Mouse (Mus musculus) ES-E14 (cell line): ENCODE results near the gene Adam22. TPM values are rescaled to one million over a fixed set of nuclear protein-coding genes. Genes with fewer than 3 reads are reported as not detected.

ENCODE experiments used
- DNase-seq: peaks from one replicate; pipeline ENCODE4 v3.0.0-alpha.2; 2013; ENCODE audit warnings: low read depth, low spot score
- H3K27ac ChIP-seq: 2 replicates; pipeline ENCODE4 v1.5.1; 2012; ENCODE audit warnings: low read depth, mild to moderate bottlenecking, low read length, moderate library complexity, mixed read lengths; ENCODE audit not compliant: poor library complexity, insufficient read depth, severe bottlenecking
- H3K36me3 ChIP-seq: 2 replicates; pipeline ENCODE4 v1.6.1; 2012; ENCODE audit warnings: mild to moderate bottlenecking, low read length, moderate library complexity, mixed read lengths; ENCODE audit not compliant: control insufficient read depth, poor library complexity, insufficient read depth, severe bottlenecking
- H3K4me1 ChIP-seq, 2 experiments: fragments of 150-350 bp in 1 of 2; sonication (generic) in 1 of 2; 2 replicates each; pipeline ENCODE4 v1.6.1; 2012; ENCODE audit warnings: low read length in 2 of 2, mild to moderate bottlenecking in 1 of 2, mixed read lengths in 1 of 2; ENCODE audit not compliant: control insufficient read depth in 2 of 2, insufficient read depth in 2 of 2, poor library complexity in 1 of 2
- H3K4me3 ChIP-seq, 2 experiments: fragments of 150-350 bp in 1 of 2; sonication (generic) in 1 of 2; 2 replicates each; pipeline ENCODE4 v1.5.1; 2012; ENCODE audit warnings: low read length in 2 of 2, low read depth in 1 of 2, mild to moderate bottlenecking in 1 of 2, mixed read lengths in 1 of 2; ENCODE audit not compliant: insufficient read depth in 1 of 2, poor library complexity in 1 of 2, severe bottlenecking in 1 of 2
- H3K9ac ChIP-seq: 2 replicates; pipeline ENCODE4 v1.6.1; 2012; ENCODE audit warnings: low read depth, mild to moderate bottlenecking, low read length, mixed read lengths; ENCODE audit not compliant: poor library complexity, insufficient read depth, severe bottlenecking
- H3K9me3 ChIP-seq: fragments of 150-350 bp; sonication (generic); 2 replicates; pipeline ENCODE4 v1.6.1; 2012; ENCODE audit warnings: low read depth, mild to moderate bottlenecking, low read length; ENCODE audit not compliant: control insufficient read depth, insufficient read depth
- CHD2 ChIP-seq: IDR thresholded peaks from 2 replicates; pipeline ENCODE4 v1.6.1; 2014; ENCODE audit warnings: mild to moderate bottlenecking, low read depth, low read length, inconsistent platforms
- HCFC1 ChIP-seq: IDR thresholded peaks from 2 replicates; pipeline ENCODE4 v1.6.1; 2012; ENCODE audit warnings: low read length, inconsistent platforms, borderline replicate concordance; ENCODE audit not compliant: insufficient read depth
- MAFK ChIP-seq: IDR thresholded peaks from 2 replicates; pipeline ENCODE4 v1.6.1; 2014; ENCODE audit warnings: mild to moderate bottlenecking, low read depth, low read length, inconsistent platforms; ENCODE audit not compliant: insufficient read depth
- ZC3H11A ChIP-seq: IDR thresholded peaks from 2 replicates; pipeline ENCODE4 v1.6.1; 2012; ENCODE audit warnings: low read depth, mild to moderate bottlenecking, inconsistent platforms, low read length, borderline replicate concordance
- ZNF384 ChIP-seq: IDR thresholded peaks from 2 replicates; pipeline ENCODE4 v1.6.1; 2012; ENCODE audit warnings: low read depth, low read length, inconsistent platforms
- in situ Hi-C, 2 experiments: fragments of 600-800 bp; cut with MboI; formaldehyde crosslinking; loops; one replicate each; pipeline ENCODE4 v1.15.1; 2025; ENCODE audit warnings: low sequenced_read_pairs in 2 of 2, inconsistent platforms in 1 of 2; ENCODE audit not compliant: unreplicated experiment in 2 of 2
- total RNA-seq: library from RNA; depleted of rRNA; stranded (reverse); fragments of 300-350 nt; gene quantifications from 2 replicates; pipeline ENCODE4 v1.2.3, GENCODE M21; 2012

Gene Adam22
- total RNA-seq, 1 experiment = 11.5 TPM

DNA sequence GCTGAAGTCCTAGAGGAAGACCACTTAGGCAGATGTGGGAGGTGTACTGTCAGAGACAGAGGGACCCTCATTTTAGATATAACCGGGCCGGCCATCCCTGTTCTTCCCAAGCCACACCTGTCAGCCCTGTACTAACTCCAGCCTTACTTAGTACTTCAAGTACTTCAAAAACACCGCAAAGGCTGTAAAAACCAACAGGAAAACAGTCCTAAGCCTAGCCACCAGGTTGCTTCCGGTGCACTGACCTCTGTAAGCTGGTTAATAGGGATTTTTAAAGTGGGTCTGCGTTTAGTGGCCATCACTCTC lies 311.0 kb downstream of the Adam22 start:
- peaks cover 2% of the 10 kb centered on the region; the same call in 1 of the 2 replicates for H3K36me3 ChIP-seq
- H3K27ac ChIP-seq = no peak overlapping the region
- DNase-seq = no peak
- no peak overlapping the region for H3K9ac ChIP-seq
- no peak for TF ChIP-seq HCFC1
- no peak for TF ChIP-seq ZNF384
- no peak for TF ChIP-seq MAFK
- TF ChIP-seq CHD2 = no peak
- TF ChIP-seq ZC3H11A = no peak
- peak overlapping the region; percentile 77 to 80 for H3K4me3 ChIP-seq
- no peaks in the 10 kb centered on the region for H3K9me3 ChIP-seq
- peaks cover 0 to 5% of the 10 kb centered on the region in 2 experiments; a peak in 2 of 4 replicates for H3K4me1 ChIP-seq
- in situ Hi-C loops = no loop called here

DNA sequence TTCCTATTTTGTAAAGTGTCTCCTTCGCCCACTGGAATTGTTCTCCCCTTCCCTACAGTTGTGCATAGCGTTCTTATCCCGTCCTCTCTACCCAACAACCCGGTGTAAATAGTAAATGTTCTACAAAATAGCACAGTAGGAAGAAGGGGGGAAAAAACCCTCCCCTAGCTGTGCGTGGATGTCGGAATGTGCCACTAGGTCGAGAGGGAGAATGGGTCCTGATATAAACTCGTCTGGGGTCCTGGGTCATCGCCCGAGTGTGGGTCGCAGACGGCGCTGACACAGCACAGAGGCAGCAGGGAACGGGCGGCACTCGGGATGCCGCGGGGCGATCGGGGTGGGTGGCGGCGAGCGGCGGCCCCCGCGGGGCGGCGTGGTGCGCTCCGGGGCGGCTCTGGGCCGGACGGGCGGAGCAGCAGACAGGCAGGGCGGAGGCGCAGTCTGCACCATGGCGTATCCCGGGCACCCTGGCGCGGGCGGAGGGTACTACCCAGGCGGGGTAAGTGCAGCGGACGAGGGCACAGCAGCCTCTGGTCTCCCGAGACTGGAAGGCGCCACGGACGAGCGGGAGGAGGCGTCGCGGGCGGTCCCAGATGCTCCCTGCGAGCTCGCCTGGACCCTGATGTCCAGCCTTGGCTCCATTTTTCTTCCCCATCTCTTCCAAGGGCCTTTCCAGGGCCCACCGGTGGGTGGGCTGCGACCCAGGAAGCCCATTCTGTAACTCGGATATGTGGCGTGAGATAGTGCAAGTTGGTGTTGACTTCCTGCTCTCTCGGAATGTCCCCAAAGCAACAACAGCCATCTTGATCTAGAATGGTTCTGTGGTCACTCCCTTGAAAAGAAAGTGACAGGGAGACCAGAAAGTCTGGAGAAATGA lies 311.6 kb downstream of the Adam22 start:
- in situ Hi-C loops = no loop called here
- no peak for DNase-seq
- no peaks in the 10 kb centered on the region for H3K9me3 ChIP-seq
- peak overlapping the region; percentile 77 for H3K9ac ChIP-seq
- peaks cover 2% of the 10 kb centered on the region; the same call in 1 of the 2 replicates for H3K36me3 ChIP-seq
- no peak overlapping the region for H3K27ac ChIP-seq
- H3K4me1 ChIP-seq = peaks cover 0 to 5% of the 10 kb centered on the region in 2 experiments; a peak in 2 of 4 replicates
- peak overlapping the region; percentile 77 to 80 for H3K4me3 ChIP-seq
- no peak for TF ChIP-seq HCFC1
- TF ChIP-seq ZC3H11A = no peak
- no peak for TF ChIP-seq ZNF384
- TF ChIP-seq CHD2 = no peak
- no peak for TF ChIP-seq MAFK

DNA sequence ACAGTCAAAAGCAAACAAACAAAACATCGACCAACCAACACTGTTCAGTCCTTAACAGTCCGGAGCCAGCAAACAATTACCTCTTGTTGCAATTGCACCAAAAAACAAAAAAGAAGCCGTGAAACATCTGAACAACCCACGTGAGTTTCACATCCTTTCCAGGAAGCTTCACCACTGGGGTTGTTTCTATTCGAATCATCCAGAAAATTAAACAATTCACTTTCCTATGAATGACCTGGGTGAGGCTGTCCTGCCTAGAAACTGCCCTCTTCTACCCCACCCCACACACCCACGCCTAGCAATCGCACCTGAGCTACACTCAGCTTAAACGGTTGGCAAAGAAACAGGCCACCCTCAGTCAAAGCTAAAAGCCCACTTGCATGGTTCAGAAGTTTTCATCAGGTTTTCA lies 312.2 kb downstream of the Adam22 start:
- Histone ChIP-seq H3K9me3 (no peaks in the 10 kb centered on the region), H3K9ac (no peak overlapping the region), H3K36me3 (peaks cover 2% of the 10 kb centered on the region; the same call in 1 of the 2 replicates), H3K4me3 (peak overlapping the region; percentile 77 to 80), H3K27ac (no peak overlapping the region), H3K4me1 (peaks cover 0 to 5% of the 10 kb centered on the region in 2 experiments; a peak in 2 of 4 replicates)
- TF ChIP-seq ZC3H11A (no peak), HCFC1 (no peak), CHD2 (no peak)
- in situ Hi-C loops = no loop called here
- no peak for DNase-seq

DNA sequence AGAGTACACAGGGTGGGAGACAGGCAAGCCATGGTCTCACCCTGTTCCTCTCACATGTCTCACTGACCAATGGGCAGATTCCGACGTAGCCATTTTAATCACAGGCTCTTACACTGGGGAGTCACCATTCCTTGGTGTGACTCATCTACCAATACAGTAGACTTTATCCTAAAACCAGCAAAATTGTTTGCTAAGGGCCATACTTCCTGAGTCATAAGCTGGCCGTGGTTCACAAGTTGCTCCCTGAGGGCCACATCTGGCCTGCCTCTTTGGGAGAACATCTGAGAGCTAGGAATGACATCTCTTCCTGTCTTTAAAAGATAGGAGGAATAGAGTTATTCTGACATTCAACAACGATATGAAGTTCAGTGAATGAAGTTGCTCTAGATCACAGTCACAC lies 314.1 kb downstream of the Adam22 start:
- Histone ChIP-seq H3K27ac (no peak overlapping the region), H3K4me1 (peaks cover 0 to 5% of the 10 kb centered on the region in 2 experiments; a peak in 2 of 4 replicates), H3K9me3 (no peaks in the 10 kb centered on the region), H3K9ac (no peak overlapping the region), H3K4me3 (no peak overlapping the region), H3K36me3 (peaks cover 2% of the 10 kb centered on the region; the same call in 1 of the 2 replicates)
- DNase-seq = no peak
- in situ Hi-C loops = no loop called here
- TF ChIP-seq HCFC1 (no peak), CHD2 (no peak), ZC3H11A (no peak), MAFK (no peak), ZNF384 (no peak)
